Mouse (Mus musculus) monocyte, adult 5-6 weeks (primary cell): ENCODE results near the gene 6030458C11Rik. TPM values are rescaled to one million over a fixed set of nuclear protein-coding genes. Genes with fewer than 3 reads are reported as not detected.

Source experiments
- ATAC-seq: fragments of 153-309, 156-312 bp; replicated peaks from 2 replicates; pipeline ENCODE4 v1.8.0; 2017; ENCODE audit warnings: mild to moderate bottlenecking; ENCODE audit not compliant: low TSS enrichment, insufficient number of reproducible peaks, severe bottlenecking, poor library complexity, low FRiP score
- total RNA-seq: library from RNA; stranded (forward); fragments of 200-1000, 200-491, 200-594 nt; gene quantifications from 3 replicates; pipeline ENCODE4 v1.2.3, GENCODE M21; 2017

Gene 6030458C11Rik
- 9.5 to 24.1 TPM (median 11.3 TPM) in 3 replicates for total RNA-seq

DNA sequence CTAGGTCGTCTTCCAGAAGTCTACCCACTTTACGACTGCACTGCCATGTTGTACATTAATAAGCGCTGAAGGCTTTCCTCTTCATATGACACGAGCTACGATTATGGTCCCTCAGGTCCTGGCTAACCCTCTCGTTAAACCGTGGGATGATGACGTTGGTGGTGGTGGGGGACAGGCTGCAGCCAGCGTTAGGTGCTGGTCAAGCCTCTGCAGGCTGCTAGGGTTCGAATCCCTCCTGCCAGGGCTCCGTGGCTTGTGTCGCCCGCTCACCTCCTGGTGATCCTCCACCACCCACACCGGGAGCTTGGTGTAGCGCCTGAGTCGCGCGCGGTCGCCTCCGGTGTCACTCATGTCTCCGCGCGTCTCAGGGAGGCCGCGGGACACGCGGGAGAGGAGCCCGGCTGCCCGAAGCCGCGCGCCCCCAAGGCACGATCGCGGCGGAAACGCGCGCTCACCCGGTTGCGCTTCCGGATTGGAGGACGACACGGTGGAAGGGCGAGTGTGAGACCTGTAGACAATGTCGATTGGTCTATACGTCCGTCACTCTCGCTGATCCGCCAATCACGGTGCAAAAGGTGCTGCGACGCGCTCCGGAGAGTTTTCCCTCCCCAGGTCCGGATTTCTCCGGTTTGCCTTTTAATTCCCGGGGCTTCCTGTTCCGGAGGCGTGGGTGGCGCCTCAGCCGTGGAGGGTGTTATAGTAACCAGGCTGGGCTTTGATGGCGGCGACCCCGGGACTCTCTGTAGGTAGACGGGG lies at the start of gene 6030458C11Rik, which contains the start of gene Drosha:
6030458C11Rik (minus strand) TSS at position 453 of the 756 bp plus-strand sequence.
Drosha (plus strand) TSS at position 619 of the 756 bp plus-strand sequence.
- ATAC-seq, result peak; percentile 100

DNA sequence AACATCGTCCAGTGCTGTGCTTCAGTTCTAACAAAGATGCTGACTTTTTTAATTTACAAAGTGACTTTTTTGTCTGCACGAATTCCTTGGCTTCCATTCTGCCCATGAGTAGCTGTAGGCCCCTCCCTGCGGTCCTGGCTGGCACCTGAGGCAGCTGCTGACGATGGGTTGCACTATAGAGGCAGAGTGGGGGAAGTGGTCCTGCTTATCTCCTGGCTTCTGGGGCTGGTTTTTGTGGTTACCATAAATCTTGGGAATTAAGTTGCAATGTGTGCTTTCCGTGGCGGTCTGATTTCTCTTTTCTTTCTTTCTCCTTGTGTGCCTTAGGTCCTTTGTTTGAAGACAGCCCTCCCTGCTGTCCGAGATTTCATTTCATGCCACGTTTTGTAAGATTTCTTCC lies 42.8 kb upstream of the 6030458C11Rik start:
- no peak for ATAC-seq

DNA sequence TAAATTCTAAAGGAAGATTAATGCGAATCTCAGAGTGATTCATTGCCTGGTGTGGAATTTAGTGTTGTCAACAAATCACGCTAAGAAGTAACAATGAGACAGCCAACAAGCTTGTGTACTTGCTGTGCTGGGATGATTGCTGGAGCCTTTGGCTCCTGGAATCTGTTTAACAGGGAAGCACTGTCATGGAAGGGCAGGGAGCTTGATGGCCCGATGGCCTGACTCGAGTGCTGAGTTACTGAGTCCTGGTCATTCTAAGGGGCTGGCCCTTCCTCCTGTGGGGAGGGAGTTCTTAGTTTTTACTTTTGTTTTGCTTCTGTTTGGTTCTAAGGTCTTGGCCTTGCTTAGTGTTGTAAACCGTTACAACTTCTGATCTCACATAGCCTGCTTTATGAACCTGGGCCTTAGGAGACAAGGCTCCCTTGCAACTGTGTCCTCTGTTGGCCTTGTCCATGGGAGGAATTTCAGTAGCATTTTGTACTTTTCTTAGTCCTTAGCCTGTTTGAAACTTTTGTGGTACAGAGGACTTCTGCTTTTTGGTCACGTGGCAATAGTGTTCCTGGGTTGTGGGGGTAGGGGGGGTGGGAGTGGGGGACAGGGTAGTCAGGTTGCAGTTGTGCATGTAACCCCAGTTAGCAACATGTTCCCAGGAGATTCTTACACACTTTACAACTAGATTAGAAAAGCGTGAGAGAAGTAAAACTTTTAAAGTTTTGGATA lies 41.3 kb upstream of the 6030458C11Rik start:
- ATAC-seq, result no peak

DNA sequence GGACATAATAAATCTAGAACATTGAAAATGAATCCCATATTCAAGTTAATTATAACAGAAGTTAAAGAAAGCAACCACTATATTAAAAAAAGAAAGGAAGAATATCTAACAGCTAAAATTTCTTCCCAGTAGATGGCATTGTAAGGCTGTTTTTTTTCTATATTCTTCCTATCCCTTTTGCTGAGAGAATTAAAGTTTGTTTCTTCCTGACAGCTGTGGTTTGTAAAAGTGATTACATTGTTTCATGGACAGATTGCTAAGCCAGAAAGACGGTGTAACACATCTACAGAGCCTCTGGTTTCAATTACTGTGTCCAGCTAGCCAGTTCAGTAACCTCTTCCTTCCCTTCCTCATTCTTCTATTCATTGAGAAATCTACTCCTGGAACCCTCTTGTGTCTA lies 39.2 kb upstream of the 6030458C11Rik start:
- ATAC-seq, result no peak

DNA sequence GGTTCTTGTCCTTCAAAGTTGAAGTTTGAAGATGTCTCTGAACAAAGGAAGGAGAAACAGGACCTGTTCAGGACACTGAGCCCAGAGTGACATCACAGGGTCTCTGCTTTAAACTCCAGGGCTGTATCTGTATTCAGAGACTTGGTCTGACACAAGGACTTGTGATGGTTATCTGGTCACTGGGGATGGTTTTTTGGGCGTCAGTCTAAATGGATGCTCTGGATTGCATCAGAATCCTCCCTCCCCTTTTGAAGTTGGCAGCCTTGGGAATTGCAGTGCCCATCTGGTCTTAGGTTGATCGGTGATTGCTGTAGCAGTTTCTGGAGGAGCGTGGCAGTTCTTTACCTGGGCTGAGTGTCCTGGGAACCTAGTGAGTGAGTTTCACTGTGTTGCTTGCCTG lies 37.6 kb upstream of the 6030458C11Rik start:
- ATAC-seq, result no peak

DNA sequence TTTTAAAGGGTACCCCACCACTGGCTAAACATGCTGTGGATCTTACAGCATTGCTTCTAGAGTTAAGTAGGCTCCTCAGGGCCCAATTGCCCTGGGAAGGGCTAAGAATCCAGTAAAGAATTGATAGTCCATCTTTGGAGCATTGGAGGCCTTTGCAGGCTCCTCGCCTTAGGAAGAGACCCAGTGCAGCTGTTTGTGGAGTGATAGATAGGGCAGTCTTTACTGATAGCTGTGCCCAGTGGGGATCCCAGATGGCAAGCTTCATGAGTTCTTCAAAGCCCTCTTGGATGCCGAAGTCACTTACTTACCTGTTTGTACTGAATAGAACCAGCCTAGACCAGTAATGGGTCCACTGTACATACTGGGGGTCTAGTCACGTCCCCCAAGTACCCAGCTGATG lies 34.2 kb upstream of the 6030458C11Rik start:
- no peak for ATAC-seq

DNA sequence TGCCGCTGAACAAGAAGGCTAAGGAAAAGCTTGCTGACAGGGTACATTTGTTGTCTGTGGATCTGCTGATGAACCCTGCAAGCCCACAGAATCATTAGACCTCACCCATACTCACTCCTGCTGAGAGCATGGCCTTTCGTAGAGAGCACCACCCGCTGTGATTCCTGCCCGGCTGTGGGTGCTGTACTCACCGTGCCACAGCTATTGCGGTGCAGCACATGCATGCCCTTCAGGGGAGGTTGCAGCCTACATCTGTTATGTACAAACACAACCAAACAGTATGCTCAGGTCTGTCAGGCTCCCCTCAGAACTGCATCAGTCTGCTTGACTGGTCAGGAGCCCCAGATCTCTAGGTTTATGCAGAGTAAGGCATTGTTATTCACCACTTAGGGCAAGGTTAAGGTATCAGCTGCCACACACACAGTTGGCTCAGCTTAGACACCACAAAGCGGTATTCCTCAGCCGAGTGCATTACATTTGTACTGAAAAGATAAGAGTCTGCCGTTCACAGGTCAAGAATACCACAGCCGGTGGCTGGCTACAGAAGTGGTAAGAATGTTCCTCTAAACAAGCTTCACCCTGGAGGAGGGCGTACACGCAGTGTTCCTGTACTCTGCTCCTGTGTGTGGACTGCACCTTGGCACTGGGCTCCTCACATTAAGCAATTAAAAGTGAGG lies 33.5 kb upstream of the 6030458C11Rik start:
- ATAC-seq, result no peak

DNA sequence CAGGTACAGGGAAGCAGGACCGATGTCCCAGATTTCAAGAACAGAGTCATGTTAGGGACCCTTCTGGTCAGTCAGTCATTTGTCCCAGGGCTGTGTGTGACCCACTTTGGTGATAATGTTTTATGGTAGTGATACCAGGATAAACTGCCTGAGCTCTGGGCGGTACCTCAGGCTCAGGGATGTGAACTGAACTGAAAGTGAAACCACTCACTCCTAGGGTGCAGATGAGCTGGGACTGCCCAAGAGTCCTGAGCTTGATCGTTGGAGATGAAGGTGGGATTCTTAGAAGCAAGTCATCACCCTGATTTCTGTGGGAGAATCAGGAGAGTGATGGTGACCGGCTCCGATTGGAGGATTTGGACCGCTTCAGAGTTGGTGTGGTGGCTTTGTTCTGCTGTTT lies 32.3 kb upstream of the 6030458C11Rik start:
- no peak for ATAC-seq

DNA sequence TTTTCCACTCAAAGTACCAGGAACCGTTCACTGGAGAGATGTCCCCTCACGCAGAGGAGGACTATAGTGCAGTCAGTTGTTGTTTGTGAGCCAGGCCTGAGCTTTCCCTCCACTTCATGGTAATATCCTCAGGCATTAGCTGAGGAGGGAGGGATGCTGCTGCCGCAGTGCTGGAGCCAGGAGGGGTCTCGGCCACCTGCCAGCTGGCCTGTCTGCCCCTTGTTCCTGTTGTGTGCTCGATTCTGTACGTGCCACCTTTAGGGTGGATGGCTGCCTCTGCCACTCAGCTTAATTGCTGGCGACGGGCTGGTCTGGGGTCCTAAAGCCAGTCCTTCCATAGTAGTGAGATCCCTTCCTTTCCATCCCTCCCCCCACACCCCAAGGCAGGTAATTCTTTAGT lies 29.0 kb upstream of the 6030458C11Rik start:
- ATAC-seq, result no peak

DNA sequence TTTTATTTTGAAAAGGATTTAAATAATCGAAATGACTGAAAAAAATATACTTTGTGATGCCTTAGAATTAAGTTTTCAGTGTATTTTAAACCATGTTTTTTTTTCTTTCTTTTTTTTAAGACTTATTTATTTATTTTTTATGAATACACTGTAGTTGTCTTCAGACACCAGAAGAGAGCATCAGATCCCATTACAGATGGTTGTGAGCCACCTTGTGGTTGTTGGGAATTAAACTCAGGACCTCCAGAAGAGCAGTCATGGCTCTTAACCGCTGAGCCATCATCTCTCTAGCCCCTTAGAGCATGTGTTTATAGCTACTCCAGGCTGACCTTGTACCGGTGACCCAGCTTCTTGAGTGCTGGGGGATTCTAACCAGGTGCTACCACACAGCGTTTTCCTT lies 24.9 kb upstream of the 6030458C11Rik start:
- ATAC-seq, result no peak

DNA sequence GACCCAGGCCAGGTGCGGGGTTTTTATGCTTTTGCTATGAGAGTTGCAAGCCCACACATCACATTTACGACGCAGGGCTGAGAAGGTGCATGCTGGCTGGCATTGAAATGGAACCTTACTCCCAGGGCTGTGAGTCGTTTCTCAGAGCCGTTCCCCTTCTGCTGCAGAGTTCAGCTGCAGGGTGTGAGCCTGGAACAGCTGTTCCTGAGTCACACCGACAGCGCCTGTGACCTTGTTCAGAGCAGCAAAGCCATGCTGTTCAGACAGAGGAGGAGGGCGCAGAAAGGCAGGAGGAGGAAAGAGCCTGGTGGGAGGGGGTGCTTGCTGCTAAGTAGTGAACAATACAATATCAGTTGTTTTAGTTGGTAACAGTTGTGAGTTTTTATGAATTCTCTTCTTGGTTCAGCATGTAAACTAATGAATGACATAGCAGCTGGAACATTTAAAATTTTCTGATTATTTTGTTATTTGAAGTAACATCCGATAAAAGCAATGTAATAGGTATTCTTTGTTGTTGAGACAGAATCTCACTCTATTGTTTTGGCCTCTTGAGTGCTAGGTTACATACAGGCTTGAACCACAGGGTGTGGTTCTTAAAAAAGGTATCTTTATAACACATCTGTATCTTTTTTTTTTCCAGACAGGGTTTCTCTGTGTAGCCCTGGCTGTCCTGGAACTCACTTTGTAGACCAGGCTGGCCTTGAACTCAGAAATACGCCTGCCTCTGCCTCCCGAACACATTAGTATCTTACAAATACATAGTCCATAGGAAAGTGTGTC lies 23.9 kb upstream of the 6030458C11Rik start:
- ATAC-seq, result no peak

DNA sequence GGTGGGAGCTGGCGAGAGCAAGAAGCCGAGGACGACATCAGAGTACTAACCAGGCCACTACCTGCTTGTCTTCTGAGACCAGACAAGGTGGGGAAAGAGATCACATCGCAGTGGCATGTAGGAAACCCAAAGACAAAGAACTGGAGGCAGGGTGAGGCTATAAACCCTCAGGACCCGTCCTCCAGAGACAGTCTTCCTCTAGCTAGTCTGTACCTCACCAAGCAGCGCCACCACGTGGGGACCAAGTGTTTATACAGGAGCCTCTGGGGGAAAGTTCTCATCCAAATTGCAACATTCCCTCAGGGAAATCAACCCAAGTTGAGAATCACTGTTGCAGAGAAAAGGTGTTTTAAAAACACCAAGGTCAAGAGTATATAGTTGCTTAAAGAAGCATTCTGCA lies 18.4 kb upstream of the 6030458C11Rik start:
- no peak for ATAC-seq

DNA sequence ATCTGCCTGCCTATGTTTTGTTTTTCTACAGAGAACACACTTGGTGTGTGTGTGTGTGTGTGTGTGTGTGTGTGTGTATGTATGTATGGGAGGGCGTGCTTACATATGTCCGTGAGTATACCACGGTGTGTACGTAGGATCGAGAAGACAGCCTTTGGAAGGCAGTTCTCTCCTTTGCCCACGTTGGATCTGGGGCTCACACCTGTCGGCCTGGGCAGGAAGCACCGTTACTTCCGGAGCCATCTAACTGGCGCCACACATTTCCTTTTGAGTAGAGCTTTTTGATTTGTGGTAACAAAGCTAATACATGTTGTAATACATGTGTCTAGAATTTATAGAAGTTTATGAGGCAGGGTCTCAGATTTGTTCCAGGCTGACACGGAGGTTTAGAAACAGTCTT lies 16.3 kb upstream of the 6030458C11Rik start:
- ATAC-seq, result no peak

DNA sequence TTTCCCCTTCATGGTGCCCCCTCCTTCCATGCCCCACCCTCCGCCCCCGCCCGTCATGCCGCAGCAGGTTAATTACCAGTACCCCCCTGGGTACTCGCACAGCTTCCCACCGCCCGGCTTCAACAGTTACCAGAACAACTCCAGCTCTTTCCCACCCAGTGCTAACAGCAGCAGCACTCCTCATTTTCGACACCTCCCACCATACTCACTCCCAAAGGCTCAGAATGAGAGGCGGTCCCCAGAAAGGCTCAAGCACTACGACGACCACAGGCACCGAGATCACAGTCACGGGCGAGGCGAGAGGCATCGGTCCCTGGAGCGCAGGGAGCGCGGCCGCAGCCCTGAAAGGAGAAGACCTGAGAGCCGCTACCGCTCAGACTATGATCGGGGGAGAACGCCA lies 9.8 kb upstream of the 6030458C11Rik start:
- ATAC-seq, result no peak

DNA sequence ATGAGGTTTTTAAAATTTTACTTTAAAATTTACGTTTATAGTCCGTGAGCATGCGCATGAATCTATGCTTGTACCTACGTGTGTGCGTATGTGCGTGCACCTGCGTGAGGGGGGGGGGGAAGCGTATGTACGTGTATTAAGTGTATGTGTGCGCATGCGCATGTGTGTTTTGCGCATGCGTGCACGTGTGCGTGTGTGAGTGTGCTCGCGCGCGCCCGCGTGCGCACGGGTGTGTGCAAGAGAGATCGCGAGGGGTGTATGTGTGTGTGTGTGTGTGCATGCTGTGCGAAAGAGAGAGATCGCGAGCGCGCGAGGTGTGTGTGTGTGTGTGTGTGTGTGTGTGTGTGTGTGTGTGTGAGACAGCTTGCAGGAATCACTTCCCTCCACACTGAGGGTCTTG lies 8.9 kb upstream of the 6030458C11Rik start:
- no peak for ATAC-seq

DNA sequence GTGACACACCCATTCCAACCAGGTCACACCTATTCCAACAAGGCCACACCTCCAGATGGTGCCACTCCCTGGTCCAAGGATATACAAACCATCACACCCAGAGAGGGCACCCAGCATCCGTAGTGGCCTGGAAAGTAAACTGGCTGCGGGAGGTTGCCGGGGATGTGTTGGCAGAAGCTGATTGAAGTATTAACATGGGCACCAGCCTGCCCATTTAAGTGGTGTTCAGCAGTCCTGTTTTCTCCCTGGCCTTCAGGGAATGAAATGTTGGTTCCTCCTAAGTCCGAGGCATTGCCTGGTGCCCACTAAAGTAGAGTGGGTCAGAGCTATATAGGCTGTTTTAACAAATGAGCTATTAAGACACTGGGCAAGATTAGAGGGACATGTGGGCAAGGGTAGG lies 8.2 kb upstream of the 6030458C11Rik start:
- ATAC-seq, result no peak

DNA sequence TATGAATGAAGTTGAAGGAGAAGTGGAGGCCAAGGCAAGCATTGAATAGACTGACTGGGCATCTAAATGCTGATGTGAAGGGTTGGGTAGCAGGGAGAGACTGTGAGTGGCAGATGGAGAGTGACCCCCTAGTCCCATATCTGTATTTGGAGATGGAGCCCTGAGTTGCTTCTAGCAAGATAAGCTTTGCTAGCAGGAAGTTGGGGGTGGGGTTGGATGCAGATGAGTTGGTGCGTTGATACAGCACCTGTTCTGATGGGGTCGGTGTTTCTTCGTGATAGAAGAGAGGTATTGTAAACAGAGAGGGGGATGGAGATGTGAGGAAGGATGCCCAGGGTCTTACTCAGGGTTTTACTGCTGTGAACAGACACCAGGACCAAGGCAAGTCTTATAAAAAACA lies 5.4 kb upstream of the 6030458C11Rik start:
- no peak for ATAC-seq

DNA sequence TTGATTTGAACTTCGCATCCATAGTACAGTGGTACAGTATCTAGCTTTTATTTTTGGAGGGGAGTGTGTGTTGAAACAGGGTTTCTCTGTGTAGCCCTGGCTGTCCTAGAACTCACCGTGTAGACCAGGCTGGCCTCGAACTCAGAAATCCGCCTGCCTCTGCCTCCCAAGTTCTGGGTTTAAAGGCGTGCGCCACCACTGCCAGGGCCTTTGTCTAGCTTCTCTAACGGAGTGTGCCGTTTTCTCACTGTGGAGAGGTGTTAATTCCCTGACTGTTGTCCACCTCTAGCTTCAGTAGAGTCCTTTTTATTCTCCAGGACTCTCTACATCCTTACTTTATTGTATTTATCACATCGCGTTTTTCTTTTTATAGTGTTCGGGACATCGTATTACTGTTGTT lies 959 bp upstream of the 6030458C11Rik start:
- no peak for ATAC-seq

DNA sequence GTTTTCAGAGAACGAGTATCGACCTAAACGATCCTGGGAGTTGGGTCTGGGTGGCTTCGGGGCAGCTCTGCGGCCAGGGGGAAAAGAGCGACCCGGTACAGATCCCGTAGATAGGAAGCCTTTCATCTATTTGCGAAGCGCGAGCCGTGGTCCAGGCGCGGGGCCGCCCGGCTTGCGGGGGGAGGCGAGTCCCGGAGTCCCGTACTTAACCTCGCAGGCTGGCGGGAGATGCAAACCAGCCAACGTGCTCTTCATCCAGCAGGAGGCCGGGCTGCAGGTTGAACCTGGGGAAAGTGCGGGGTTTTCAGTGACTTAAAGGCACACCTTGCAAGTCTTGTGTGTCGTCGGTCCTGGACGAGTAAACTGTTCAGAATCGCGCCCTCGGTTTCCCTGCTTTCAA lies 516 bp upstream of the 6030458C11Rik start:
- ATAC-seq, result no peak
